Mouse (Mus musculus): ENCODE measurements around the gene Padi3. TPM values are rescaled to one million over a fixed set of nuclear protein-coding genes. Genes with fewer than 3 reads are reported as not detected.

The Padi3 gene
- polyA plus RNA-seq, 1 experiment from 2014 or later, result not detected

DNA sequence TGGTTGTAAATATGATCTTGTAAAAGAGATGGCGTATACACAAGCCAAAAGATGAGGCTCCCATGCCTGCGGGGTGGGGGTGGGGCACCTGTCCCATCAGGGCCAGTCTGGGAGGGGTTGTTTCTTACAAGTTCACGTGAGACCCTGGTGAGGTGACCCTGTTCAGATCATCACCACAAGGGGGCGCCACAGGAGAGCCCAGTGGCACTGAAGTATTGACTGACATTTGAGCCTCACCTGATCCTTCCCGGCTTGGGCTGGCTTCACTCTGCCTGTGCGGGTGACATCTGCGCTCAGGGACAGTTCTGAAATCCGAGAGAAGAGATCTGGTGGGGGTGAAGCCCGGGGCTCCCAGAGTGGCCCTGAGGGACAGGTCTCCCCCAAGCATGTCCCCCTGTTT, 47.3 kb downstream of the Padi3 start:
- WGBS, result 17% methylated on average over 9 of the region's 9 CpGs
- ATAC-seq (ENCODE audit: insufficient read depth, low FRiP score, low TSS enrichment) (0 out of 2 replicates have a peak, but pooled peaks have one; percentile 13), DNase-seq (ENCODE audit: low spot score) (peak; percentile 67)
- Histone ChIP-seq H3K27me3 (ENCODE audit: control insufficient read depth, insufficient read depth, low read length) (no peaks in the 10 kb centered on the region), H3K27ac (ENCODE audit: low read depth, low read length) (no peak overlapping the region), H3K9me3 (ENCODE audit: control insufficient read depth, low read length) (no peaks in the 10 kb centered on the region), H3K36me3 (ENCODE audit: control insufficient read depth, insufficient read depth, low read length) (no peaks in the 10 kb centered on the region), H3K4me3 (ENCODE audit: low read depth, low read length) (no peak overlapping the region), H3K4me1 (ENCODE audit: control insufficient read depth, insufficient read depth, low read length) (peaks cover 2% of the 10 kb centered on the region), H3K9ac (ENCODE audit: low read length) (no peak overlapping the region), H3K4me2 (ENCODE audit: low read depth) (no peak overlapping the region)

DNA sequence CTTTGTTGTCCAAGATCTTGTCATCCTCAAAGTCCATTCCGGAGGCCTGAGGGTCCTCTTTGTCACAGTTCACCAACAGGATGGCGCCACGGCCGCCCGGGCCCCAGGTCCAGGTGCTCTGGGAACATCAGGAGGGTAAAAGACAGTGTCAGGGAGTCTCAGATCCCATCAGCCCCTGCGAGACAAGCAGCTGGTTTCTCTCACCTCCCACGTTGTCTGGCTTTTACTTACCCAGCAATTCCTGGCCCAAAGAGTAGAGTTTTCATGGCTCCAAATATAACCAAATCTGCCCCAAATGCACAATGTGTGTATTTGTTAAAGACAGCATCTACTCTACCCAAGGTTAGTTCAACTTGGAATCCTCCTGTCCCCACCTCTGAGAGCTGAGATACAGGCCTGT, 48.8 kb downstream of the Padi3 start:
- no peak for ATAC-seq (ENCODE audit: insufficient read depth, low FRiP score, low TSS enrichment)
- DNase-seq (ENCODE audit: low spot score), result no peak
- Histone ChIP-seq H3K36me3 (ENCODE audit: control insufficient read depth, insufficient read depth, low read length) (no peaks in the 10 kb centered on the region), H3K9me3 (ENCODE audit: control insufficient read depth, low read length) (no peaks in the 10 kb centered on the region), H3K4me1 (ENCODE audit: control insufficient read depth, insufficient read depth, low read length) (peaks cover 6% of the 10 kb centered on the region), H3K27me3 (ENCODE audit: control insufficient read depth, insufficient read depth, low read length) (no peaks in the 10 kb centered on the region), H3K4me2 (ENCODE audit: low read depth) (no peak overlapping the region), H3K4me3 (ENCODE audit: low read depth, low read length) (no peak overlapping the region), H3K27ac (ENCODE audit: low read depth, low read length) (no peak overlapping the region), H3K9ac (ENCODE audit: low read length) (no peak overlapping the region)
- 89% methylated on average over 7 of the region's 7 CpGs for WGBS

DNA sequence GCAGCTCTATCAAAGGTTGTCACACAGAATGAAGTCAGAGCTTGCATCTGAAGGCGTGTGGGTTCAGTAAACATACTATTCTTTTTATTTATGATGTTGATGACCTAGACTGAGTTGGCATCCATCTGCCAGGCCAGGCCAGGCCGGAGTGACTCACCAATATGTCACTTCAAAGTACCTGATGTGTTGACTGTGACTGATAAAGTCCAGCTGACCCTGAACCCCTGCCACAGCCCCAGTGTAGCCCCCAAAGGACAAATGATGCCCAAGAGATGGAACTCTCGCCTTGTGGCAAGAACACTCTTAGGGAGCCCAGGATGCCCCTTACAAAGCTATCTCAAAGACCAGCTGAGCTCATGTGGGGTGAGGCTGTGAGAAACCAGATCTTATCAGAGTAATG, 54.6 kb downstream of the Padi3 start:
- Histone ChIP-seq H3K4me2 (ENCODE audit: low read depth) (no peak overlapping the region), H3K9ac (ENCODE audit: low read length) (no peak overlapping the region), H3K4me3 (ENCODE audit: low read depth, low read length) (no peak overlapping the region), H3K36me3 (ENCODE audit: control insufficient read depth, insufficient read depth, low read length) (no peaks in the 10 kb centered on the region), H3K27me3 (ENCODE audit: control insufficient read depth, insufficient read depth, low read length) (no peaks in the 10 kb centered on the region), H3K9me3 (ENCODE audit: control insufficient read depth, low read length) (no peaks in the 10 kb centered on the region), H3K27ac (ENCODE audit: low read depth, low read length) (no peak overlapping the region), H3K4me1 (ENCODE audit: control insufficient read depth, insufficient read depth, low read length) (peaks cover 9% of the 10 kb centered on the region)
- ATAC-seq (ENCODE audit: insufficient read depth, low FRiP score, low TSS enrichment) (no peak), DNase-seq (ENCODE audit: low spot score) (no peak)
- 87% methylated on average over 3 of the region's 3 CpGs for WGBS

DNA sequence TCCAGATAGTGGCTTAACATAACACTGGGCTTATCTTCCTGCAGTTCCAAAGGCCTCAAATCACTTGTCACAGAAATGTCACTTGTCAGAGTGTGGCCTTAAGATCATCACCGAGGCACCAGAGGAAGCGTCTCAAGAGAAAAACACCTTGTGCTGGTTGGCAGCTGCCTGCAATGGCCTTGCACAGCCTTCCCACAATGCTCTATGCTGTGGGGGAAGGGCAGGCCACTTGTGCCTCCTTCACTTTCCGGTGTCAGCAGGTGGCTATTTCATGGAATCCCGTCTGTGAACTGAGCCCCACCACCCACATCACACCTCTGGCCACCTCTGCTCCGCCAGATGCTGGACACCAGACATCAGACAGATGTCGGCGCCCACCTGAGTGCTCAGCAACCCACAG, 57.1 kb downstream of the Padi3 start:
- H3K27me3 ChIP-seq (ENCODE audit: control insufficient read depth, insufficient read depth, low read length), result no peaks in the 10 kb centered on the region
- no peak overlapping the region for H3K27ac ChIP-seq (ENCODE audit: low read depth, low read length)

DNA sequence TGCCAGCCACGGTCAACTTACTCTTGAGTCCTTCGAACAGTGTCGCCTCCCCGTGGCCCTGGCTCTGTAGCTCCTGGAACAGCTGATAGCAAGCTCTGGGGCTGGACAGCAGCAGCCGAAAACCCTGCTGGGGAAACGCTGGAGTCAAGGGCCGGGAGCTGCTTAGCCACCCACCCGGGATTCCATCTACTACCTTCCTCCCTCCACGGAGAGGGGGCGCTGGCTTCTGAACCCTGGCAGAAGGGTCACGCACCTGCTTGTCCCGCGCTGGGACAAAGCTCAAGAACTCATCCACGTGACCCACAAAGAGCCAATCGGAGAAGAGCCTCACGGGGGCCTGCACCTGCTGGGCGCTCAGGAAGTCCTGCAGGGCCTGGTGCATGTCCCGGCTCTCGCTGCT, 60.1 kb downstream of the Padi3 start:
- H3K4me3 ChIP-seq (ENCODE audit: low read depth, low read length), result no peak overlapping the region
- H3K27me3 ChIP-seq (ENCODE audit: control insufficient read depth, insufficient read depth, low read length), result no peaks in the 10 kb centered on the region
- no peaks in the 10 kb centered on the region for H3K36me3 ChIP-seq (ENCODE audit: control insufficient read depth, insufficient read depth, low read length)
- peak overlapping the region; percentile 5; the same call in 1 of the 2 replicates for H3K9ac ChIP-seq (ENCODE audit: low read length)
- H3K4me2 ChIP-seq (ENCODE audit: low read depth), result peak overlapping the region; percentile 34
- no peak overlapping the region for H3K27ac ChIP-seq (ENCODE audit: low read depth, low read length)
- DNase-seq (ENCODE audit: low spot score), result peak; percentile 47
- ATAC-seq (ENCODE audit: insufficient read depth, low FRiP score, low TSS enrichment), result no peak
- H3K9me3 ChIP-seq (ENCODE audit: control insufficient read depth, low read length), result no peaks in the 10 kb centered on the region
- peaks cover 7% of the 10 kb centered on the region; the same call in 1 of the 2 replicates for H3K4me1 ChIP-seq (ENCODE audit: control insufficient read depth, insufficient read depth, low read length)
- WGBS, result 5% methylated on average over 19 of the region's 19 CpGs

More for the DNA sequence above, 57.1 kb downstream of the Padi3 start:
- Histone ChIP-seq H3K4me2 (ENCODE audit: low read depth) (no peak overlapping the region), H3K9me3 (ENCODE audit: control insufficient read depth, low read length) (no peaks in the 10 kb centered on the region), H3K4me1 (ENCODE audit: control insufficient read depth, insufficient read depth, low read length) (peaks cover 13% of the 10 kb centered on the region), H3K36me3 (ENCODE audit: control insufficient read depth, insufficient read depth, low read length) (no peaks in the 10 kb centered on the region), H3K9ac (ENCODE audit: low read length) (no peak overlapping the region), H3K4me3 (ENCODE audit: low read depth, low read length) (no peak overlapping the region)
- WGBS, result 59% methylated on average over 7 of the region's 7 CpGs
- ATAC-seq (ENCODE audit: insufficient read depth, low FRiP score, low TSS enrichment), result no peak
- no peak for DNase-seq (ENCODE audit: low spot score)

DNA sequence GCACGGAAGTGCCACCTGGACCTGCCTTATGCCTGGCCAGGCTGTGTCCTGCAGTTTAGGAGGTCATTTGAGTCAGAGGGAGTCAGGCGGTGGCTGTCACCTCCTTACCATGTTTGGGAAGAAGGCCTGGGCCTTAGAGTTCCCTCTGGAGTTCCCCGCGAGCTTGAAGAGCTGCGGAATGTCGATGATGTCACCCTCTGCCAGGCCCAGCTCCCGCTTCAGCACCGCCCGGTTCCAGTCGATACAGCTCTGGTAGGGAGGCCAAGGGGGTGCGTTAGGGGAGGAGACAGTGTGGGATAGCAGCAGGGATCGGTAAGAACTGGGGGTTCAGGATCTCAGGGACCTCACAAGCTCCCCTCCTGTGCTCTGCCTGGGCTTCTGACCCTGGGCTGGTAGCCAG, 62.5 kb downstream of the Padi3 start:
- no peak overlapping the region for H3K4me2 ChIP-seq (ENCODE audit: low read depth)
- DNase-seq (ENCODE audit: low spot score) (no peak), ATAC-seq (ENCODE audit: insufficient read depth, low FRiP score, low TSS enrichment) (no peak)
- H3K36me3 ChIP-seq (ENCODE audit: control insufficient read depth, insufficient read depth, low read length), result no peaks in the 10 kb centered on the region
- H3K27me3 ChIP-seq (ENCODE audit: control insufficient read depth, insufficient read depth, low read length), result no peaks in the 10 kb centered on the region
- H3K4me1 ChIP-seq (ENCODE audit: control insufficient read depth, insufficient read depth, low read length), result peaks cover 6% of the 10 kb centered on the region
- H3K9ac ChIP-seq (ENCODE audit: low read length), result no peak overlapping the region
- no peak overlapping the region for H3K4me3 ChIP-seq (ENCODE audit: low read depth, low read length)
- H3K9me3 ChIP-seq (ENCODE audit: control insufficient read depth, low read length), result no peaks in the 10 kb centered on the region
- H3K27ac ChIP-seq (ENCODE audit: low read depth, low read length), result no peak overlapping the region
- WGBS, result 30% methylated on average over 12 of the region's 12 CpGs

DNA sequence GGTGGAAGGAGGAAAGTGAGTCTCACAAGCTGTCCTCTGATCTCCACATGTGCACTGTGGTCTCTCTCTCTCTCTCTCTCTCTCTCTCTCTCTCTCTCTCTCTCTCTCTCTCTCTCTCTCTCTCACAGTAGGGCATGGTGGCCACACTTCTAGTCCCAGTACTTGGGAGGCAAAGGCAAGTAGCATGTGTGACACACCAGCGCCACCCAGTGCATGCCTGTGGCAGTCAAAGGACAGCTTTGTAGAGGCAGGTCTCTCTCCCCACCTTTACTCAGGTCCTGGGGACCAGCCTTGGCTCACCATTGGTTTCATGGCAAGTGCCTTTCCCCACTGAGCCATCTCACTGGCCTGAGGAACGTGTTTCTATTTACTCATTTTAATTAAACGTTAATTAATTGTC, 65.8 kb downstream of the Padi3 start:
- ATAC-seq (ENCODE audit: insufficient read depth, low FRiP score, low TSS enrichment) (no peak), DNase-seq (ENCODE audit: low spot score) (peak; percentile 30)
- Histone ChIP-seq H3K27ac (ENCODE audit: low read depth, low read length) (no peak overlapping the region), H3K36me3 (ENCODE audit: control insufficient read depth, insufficient read depth, low read length) (no peaks in the 10 kb centered on the region), H3K27me3 (ENCODE audit: control insufficient read depth, insufficient read depth, low read length) (no peaks in the 10 kb centered on the region), H3K4me2 (ENCODE audit: low read depth) (no peak overlapping the region), H3K4me3 (ENCODE audit: low read depth, low read length) (no peak overlapping the region), H3K9me3 (ENCODE audit: control insufficient read depth, low read length) (no peaks in the 10 kb centered on the region), H3K4me1 (ENCODE audit: control insufficient read depth, insufficient read depth, low read length) (peaks cover 5% of the 10 kb centered on the region; the same call in 1 of the 2 replicates), H3K9ac (ENCODE audit: low read length) (no peak overlapping the region)
- WGBS, result 30% methylated on average over 3 of the region's 3 CpGs

DNA sequence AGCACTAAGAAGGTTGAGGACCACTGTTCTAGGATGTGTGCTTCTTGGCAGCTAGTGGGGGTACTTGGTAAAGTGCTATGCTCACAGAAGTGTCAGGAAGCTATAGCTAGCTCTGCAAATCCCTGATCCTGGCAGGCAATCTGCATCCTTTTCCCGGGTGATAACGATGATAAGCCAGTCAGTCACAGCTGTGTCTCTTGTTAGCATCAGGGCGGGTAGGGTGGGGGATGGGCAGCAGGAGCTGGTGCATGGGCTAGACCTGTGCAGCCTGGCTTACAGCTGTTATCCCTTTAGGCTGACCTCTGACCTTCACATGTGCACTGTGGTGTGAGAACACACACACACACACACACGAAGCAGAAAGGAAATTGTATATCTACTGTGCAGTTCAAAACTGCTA, 67.4 kb downstream of the Padi3 start:
- DNase-seq (ENCODE audit: low spot score) (peak; percentile 27), ATAC-seq (ENCODE audit: insufficient read depth, low FRiP score, low TSS enrichment) (no peak)
- 58% methylated on average over 4 of the region's 4 CpGs for WGBS
- no peak overlapping the region for H3K9ac ChIP-seq (ENCODE audit: low read length)
- H3K9me3 ChIP-seq (ENCODE audit: control insufficient read depth, low read length), result no peaks in the 10 kb centered on the region
- no peaks in the 10 kb centered on the region for H3K27me3 ChIP-seq (ENCODE audit: control insufficient read depth, insufficient read depth, low read length)
- no peak overlapping the region for H3K4me2 ChIP-seq (ENCODE audit: low read depth)
- H3K4me3 ChIP-seq (ENCODE audit: low read depth, low read length), result no peak overlapping the region
- no peaks in the 10 kb centered on the region for H3K36me3 ChIP-seq (ENCODE audit: control insufficient read depth, insufficient read depth, low read length)
- peaks cover 5% of the 10 kb centered on the region; the same call in 1 of the 2 replicates for H3K4me1 ChIP-seq (ENCODE audit: control insufficient read depth, insufficient read depth, low read length)
- no peak overlapping the region for H3K27ac ChIP-seq (ENCODE audit: low read depth, low read length)

DNA sequence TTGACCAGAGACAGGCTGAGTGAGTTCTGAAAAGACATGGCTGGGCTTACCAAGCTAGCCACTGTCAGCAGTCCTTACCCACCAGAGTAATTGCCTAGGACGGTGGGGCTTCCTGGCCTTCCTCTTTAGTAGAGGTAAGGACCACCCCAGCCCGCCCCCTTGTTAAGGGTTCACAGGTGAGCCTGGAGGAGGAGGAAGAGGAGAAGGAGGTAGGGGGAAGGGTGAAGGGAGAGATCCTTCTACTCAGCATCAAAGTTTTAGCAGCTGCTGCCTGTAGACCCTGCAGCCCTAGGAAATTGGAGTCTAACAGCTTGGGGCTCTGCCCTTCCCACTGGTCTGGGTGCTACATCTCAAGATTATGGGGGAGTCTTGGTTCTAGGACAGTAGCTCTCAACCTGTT, 67.9 kb downstream of the Padi3 start, which contains the start of gene Padi6:
Gene Padi6, minus strand, starts transcription at position 101 of the 400 bp plus-strand sequence.
- no peaks in the 10 kb centered on the region for H3K27me3 ChIP-seq (ENCODE audit: control insufficient read depth, insufficient read depth, low read length)
- no peak within 1 kb of the TSS for H3K4me3 ChIP-seq (ENCODE audit: low read depth, low read length)
- H3K36me3 ChIP-seq (ENCODE audit: control insufficient read depth, insufficient read depth, low read length), result no peaks in the 10 kb centered on the region
- H3K4me2 ChIP-seq (ENCODE audit: low read depth), result no peak within 1 kb of the TSS
- H3K9me3 ChIP-seq (ENCODE audit: control insufficient read depth, low read length), result no peaks in the 10 kb centered on the region
- H3K27ac ChIP-seq (ENCODE audit: low read depth, low read length), result no peak within 1 kb of the TSS
- WGBS, result 87% methylated on average over 2 of the region's 2 CpGs
- peaks cover 5% of the 10 kb centered on the region; the same call in 1 of the 2 replicates for H3K4me1 ChIP-seq (ENCODE audit: control insufficient read depth, insufficient read depth, low read length)
- DNase-seq (ENCODE audit: low spot score), result no peak
- no peak within 1 kb of the TSS for H3K9ac ChIP-seq (ENCODE audit: low read length)
- no peak for ATAC-seq (ENCODE audit: insufficient read depth, low FRiP score, low TSS enrichment)

Measured in neural tube, embryonic 11.5 days (tissue).